Mouse (Mus musculus) midbrain, embryonic 13.5 days (tissue): ENCODE results near the gene Mast4. TPM values are rescaled to one million over a fixed set of nuclear protein-coding genes. Genes with fewer than 3 reads are reported as not detected.

Source experiments
- ATAC-seq: fragments of 200-750 bp; cut with Nextera tagmentation; 2 replicates; pipeline ENCODE4 v1.8.0; 2017; ENCODE audit warnings: mild to moderate bottlenecking, moderate TSS enrichment, moderate library complexity
- H3K27ac ChIP-seq: fragments of 300-500 bp; sonication (generic); 2 replicates; pipeline ENCODE4 v1.5.1; 2015; ENCODE audit warnings: inconsistent platforms, mild to moderate bottlenecking, moderate library complexity
- H3K27me3 ChIP-seq: fragments of 300-500 bp; sonication (generic); 2 replicates; pipeline ENCODE4 v1.6.1; 2015; ENCODE audit warnings: mild to moderate bottlenecking, inconsistent platforms
- H3K36me3 ChIP-seq: fragments of 300-500 bp; sonication (generic); 2 replicates; pipeline ENCODE4 v1.6.1; 2015; ENCODE audit warnings: mild to moderate bottlenecking, inconsistent platforms
- H3K4me1 ChIP-seq: fragments of 300-500 bp; sonication (generic); replicated peaks from 2 replicates; pipeline ENCODE4 v1.6.1; 2015; ENCODE audit warnings: inconsistent platforms
- H3K4me2 ChIP-seq: fragments of 300-500 bp; sonication (generic); replicated peaks from 2 replicates; pipeline ENCODE4 v1.6.1; 2015; ENCODE audit warnings: moderate library complexity, mild to moderate bottlenecking, inconsistent platforms
- H3K4me3 ChIP-seq: fragments of 300-500 bp; sonication (generic); replicated peaks from 2 replicates; pipeline ENCODE4 v1.5.1; 2015; ENCODE audit warnings: mild to moderate bottlenecking, inconsistent platforms
- H3K9ac ChIP-seq: fragments of 300-500 bp; sonication (generic); replicated peaks from 2 replicates; pipeline ENCODE4 v1.6.1; 2015; ENCODE audit warnings: mild to moderate bottlenecking, inconsistent platforms
- H3K9me3 ChIP-seq: fragments of 300-500 bp; sonication (generic); 2 replicates; pipeline ENCODE4 v1.6.1; 2016; ENCODE audit warnings: mild to moderate bottlenecking, inconsistent platforms
- WGBS: fragments of 180-500 bp; shearing (Covaris S2); methylation state at CpG from one replicate; pipeline ENCODE4 v1.1.7; 2015; 5-methylcytosine and 5-hydroxymethylcytosine counted together
- polyA plus RNA-seq: library from polyadenylated mRNA; unstranded; fragments of >200 nt; fragmentation: Nextera tagmentation; extraction: Ambion mirVana; gene quantifications from 2 replicates; pipeline ENCODE4 v1.2.1, GENCODE M21; 2015

Mast4 gene
- polyA plus RNA-seq, 1 experiment from 2014 or later: 33.4 TPM

DNA sequence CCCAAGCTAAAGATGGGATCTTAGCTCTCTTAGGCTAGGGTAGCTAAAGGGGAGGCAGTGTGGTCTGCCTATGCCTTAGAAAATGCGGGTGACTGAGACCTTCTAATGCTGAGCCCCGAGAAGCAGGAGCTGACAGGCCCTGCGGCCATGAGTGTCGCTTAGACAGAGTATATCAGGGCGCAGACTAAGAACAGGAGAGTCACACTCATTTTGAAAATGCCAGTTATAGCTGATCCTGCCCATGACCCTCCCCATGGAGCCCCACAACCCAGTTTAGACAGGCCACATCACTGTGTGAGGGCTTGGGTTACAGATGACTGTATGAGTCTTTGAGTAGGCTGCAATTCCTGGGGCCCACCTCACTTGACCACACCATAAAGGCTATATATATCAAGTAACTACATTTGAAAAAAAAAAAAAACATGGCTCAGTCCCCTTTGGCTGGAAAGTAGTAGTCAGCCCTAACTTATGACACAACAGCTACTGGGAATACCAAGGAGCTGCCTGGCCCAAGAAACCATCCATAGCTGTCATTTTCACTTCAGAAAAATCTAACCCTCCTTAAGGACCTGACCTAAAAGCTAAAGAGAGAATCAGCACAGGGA is 460.8 kb downstream of the Mast4 start:
- ATAC-seq: no peak
- Histone ChIP-seq H3K9me3 (peaks cover 7% of the 10 kb centered on the region; the same call in 1 of the 2 replicates), H3K9ac (no peak overlapping the region), H3K4me2 (no peak overlapping the region), H3K27me3 (no peaks in the 10 kb centered on the region), H3K4me3 (no peak overlapping the region), H3K36me3 (0 out of 2 replicates have a peak, but pooled peaks cover 3% of the 10 kb centered on the region), H3K4me1 (peaks cover 26% of the 10 kb centered on the region), H3K27ac (no peak overlapping the region)
- WGBS: 98% methylated on average over 5 of the region's 5 CpGs

DNA sequence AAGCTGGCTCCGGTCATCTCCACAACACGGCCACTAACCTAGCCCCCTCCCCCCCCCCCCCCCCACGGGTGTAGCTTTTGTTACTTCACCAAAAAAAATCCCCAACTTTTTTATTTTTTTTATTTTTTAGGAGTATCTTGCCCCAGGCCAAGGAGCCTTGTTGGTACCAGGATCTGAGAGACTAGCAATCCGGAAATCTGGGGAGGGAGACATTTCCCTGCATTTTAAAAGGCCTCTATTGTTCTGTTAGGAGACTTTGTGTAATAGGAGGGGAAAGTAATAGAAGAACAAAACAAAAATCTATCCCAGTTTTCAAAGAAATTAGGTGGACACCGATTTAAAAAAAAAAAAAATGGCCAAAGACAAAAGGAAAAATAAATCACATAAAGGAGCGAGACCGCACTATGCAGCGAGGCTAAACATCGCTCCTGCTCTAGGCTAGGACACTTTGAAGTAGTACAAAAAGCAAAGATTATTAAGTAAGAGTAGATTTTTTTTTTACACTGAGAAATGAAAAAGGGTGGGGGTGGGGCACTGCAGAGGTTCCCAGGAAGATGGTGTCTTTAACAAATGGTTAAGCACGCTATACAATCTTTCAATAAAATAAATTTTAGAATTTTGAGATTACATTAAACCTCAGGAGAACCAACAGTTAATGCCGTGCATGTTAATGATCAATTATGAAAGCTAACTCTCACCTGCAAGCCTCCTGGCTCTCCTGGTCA is 462.8 kb downstream of the Mast4 start:
- Histone ChIP-seq H3K27me3 (no peaks in the 10 kb centered on the region), H3K36me3 (0 out of 2 replicates have a peak, but pooled peaks cover 8% of the 10 kb centered on the region), H3K27ac (no peak overlapping the region; the same call in 1 of the 2 replicates), H3K9ac (no peak overlapping the region), H3K4me1 (peaks cover 13% of the 10 kb centered on the region; the same call in 1 of the 2 replicates), H3K4me3 (no peak overlapping the region), H3K9me3 (peaks cover 14% of the 10 kb centered on the region), H3K4me2 (no peak overlapping the region)
- WGBS: 63% methylated on average over 11 of the region's 11 CpGs
- ATAC-seq: no peak

DNA sequence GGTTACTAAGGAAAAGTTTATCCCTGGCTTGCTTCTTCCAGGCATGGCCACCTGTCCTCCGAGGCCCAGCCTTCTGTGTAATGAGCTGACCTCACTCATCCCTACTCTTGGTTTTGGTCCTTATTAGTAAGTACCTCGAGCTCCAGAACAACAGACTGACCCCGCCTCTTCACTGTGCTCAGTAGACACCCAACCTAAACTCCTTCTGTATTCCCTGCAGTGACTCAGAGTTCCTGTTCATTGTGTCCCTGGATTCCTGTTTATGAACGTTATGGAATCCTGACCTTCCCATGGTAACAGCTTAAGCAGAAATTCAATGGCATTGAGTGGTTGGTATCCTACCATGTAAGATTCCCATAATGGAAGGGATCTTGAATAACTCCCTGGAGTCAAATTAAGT is 464.8 kb downstream of the Mast4 start:
- H3K27me3 ChIP-seq: no peaks in the 10 kb centered on the region
- no peak overlapping the region for H3K9ac ChIP-seq
- ATAC-seq: no peak
- peaks cover 14% of the 10 kb centered on the region for H3K9me3 ChIP-seq
- H3K27ac ChIP-seq: no peak overlapping the region
- H3K4me1 ChIP-seq: peaks cover 6% of the 10 kb centered on the region; the same call in 1 of the 2 replicates
- no peak overlapping the region for H3K4me2 ChIP-seq
- 76% methylated on average over 4 of the region's 4 CpGs for WGBS
- H3K4me3 ChIP-seq: no peak overlapping the region
- H3K36me3 ChIP-seq: 0 out of 2 replicates have a peak, but pooled peaks cover 8% of the 10 kb centered on the region

DNA sequence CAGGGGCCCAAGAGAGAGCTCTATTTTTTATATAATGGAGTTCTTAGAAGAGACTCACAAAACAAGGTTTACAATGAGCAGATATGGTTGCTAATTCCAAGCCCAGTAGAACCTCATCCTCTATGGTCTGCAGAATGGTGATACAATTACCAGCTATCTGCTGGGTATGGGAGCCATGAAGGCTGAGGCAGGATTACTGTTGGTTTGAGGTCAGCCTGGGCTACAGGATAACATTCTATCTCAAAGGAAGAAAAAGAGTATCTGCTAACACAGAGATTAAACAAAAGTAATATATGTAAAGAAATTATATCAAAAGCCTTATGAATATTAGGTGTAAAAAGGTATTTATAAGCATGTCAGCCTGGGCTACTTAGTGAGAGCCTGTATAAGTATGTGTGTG is 467.5 kb downstream of the Mast4 start:
- ATAC-seq: no peak
- Histone ChIP-seq H3K27me3 (no peaks in the 10 kb centered on the region), H3K4me1 (no peaks in the 10 kb centered on the region), H3K4me2 (no peak overlapping the region), H3K36me3 (0 out of 2 replicates have a peak, but pooled peaks cover 8% of the 10 kb centered on the region), H3K4me3 (no peak overlapping the region), H3K27ac (no peak overlapping the region), H3K9ac (no peak overlapping the region), H3K9me3 (peaks cover 14% of the 10 kb centered on the region)

DNA sequence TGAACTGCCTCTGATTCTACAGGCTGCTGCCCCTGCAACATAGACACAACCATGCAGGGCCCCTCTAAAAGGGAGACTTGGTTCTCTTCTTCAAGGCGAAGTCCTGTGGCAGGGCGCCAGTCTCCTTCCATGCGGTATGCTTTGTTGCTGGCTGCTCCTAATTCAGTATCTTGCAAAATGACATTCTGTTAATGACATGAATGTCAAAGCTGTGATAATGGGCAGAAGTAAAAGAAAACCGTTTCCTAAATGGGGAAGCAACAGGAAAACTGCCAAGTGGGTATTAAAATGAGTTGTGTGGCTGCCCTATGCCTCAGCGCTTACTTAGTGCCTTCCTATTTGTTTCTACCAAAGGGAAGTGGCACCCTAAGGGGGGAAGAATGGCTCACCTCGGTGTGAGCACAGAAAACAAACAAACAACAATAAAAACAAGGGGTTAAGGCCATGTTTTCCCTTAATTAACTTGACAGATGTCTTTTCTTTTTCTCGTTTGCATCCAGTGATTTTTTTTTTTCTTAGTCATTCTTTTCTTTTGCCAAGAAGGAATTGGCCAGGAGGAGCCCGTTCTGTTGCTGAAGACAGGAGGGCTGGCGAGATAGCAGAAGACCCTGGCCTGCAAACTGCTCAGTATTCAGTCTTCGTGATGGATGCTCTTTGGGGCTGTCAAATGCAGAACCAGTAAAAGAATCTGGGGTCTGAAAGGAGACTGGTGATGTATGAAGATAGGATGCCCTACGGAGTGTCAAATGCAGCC is 468.1 kb downstream of the Mast4 start:
- 0 out of 2 replicates have a peak, but pooled peaks have one; percentile 58 for ATAC-seq

DNA sequence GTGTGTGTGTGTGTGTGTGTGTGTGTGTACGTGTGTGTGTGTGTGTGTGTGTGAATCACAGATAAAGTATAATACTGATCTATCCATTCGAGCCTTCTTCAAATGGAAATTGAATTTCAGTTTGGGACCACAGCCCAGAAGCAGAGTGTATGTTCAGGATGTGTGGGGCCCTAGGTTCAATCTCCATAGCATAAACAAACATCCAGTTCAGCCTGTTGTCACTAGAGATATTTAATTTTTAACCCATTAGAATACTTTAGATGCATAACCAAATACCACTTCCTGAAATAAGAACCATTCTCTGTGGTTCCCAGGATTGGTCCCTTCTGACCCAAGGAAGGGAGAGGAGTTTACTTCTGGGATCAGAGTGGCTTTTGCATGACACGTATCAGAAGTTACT is 468.8 kb downstream of the Mast4 start:
- Histone ChIP-seq H3K27me3 (no peaks in the 10 kb centered on the region), H3K4me1 (no peaks in the 10 kb centered on the region), H3K9me3 (peaks cover 14% of the 10 kb centered on the region), H3K27ac (peak overlapping the region; percentile 25; the same call in 1 of the 2 replicates), H3K4me2 (no peak overlapping the region), H3K4me3 (no peak overlapping the region), H3K36me3 (0 out of 2 replicates have a peak, but pooled peaks cover 8% of the 10 kb centered on the region), H3K9ac (no peak overlapping the region)
- WGBS: 85% methylated on average over 3 of the region's 3 CpGs
- no peak for ATAC-seq

More for the DNA sequence above, 468.1 kb downstream of the Mast4 start:
- H3K36me3 ChIP-seq: 0 out of 2 replicates have a peak, but pooled peaks cover 8% of the 10 kb centered on the region
- WGBS: 56% methylated on average over 11 of the region's 11 CpGs
- no peak overlapping the region for H3K4me3 ChIP-seq
- H3K4me2 ChIP-seq: no peak overlapping the region
- no peaks in the 10 kb centered on the region for H3K4me1 ChIP-seq
- peak overlapping the region; percentile 25; the same call in 1 of the 2 replicates for H3K27ac ChIP-seq
- peaks cover 14% of the 10 kb centered on the region for H3K9me3 ChIP-seq
- H3K27me3 ChIP-seq: no peaks in the 10 kb centered on the region
- H3K9ac ChIP-seq: no peak overlapping the region

DNA sequence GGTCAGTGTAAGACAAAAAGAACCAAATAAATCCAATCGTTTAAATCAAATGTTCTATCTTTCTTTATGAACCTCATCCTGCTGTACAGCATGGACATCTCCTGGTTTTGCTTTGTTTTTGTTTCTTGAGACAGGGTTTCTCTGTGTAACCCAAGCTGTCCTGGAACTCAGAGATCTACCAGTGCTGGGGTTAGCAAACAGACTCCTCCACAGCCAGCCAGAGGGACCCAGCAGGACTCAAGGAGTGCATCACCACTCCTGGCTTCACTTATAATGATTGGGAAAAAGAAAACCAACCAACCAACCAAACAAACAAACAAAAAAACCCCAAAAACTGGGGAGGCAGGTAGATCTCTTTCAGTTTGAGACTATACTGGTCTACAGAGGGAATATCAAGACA is 469.5 kb downstream of the Mast4 start:
- Histone ChIP-seq H3K36me3 (0 out of 2 replicates have a peak, but pooled peaks cover 8% of the 10 kb centered on the region), H3K27me3 (no peaks in the 10 kb centered on the region), H3K4me2 (no peak overlapping the region), H3K9ac (no peak overlapping the region), H3K4me3 (no peak overlapping the region), H3K9me3 (peaks cover 14% of the 10 kb centered on the region), H3K27ac (no peak overlapping the region), H3K4me1 (no peaks in the 10 kb centered on the region)
- ATAC-seq: no peak
- WGBS: 89% methylated on average over 1 of the region's 1 CpGs

DNA sequence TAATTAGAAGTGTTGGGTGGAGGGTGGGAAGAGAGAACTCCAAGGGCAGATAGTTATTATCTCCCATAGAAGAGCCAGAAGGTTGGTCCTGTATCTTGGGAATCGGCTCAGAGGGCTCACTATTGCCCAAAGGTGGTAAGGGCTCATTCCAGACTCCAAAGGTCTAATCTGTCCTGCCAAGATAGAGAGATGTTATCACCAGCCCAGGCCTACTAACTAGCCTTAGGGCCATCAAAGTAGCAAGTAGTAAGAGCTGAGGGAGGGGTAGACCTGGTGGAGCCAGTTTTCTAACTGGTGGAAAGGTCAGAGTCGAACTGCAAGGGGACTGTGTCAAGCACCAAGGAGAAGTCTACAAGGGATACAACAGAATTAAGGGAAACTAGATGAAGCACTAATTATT is 470.2 kb downstream of the Mast4 start:
- H3K36me3 ChIP-seq: 0 out of 2 replicates have a peak, but pooled peaks cover 8% of the 10 kb centered on the region
- H3K4me3 ChIP-seq: no peak overlapping the region
- ATAC-seq: no peak
- H3K4me2 ChIP-seq: no peak overlapping the region
- 90% methylated on average over 2 of the region's 2 CpGs for WGBS
- H3K9me3 ChIP-seq: peaks cover 10% of the 10 kb centered on the region
- H3K9ac ChIP-seq: no peak overlapping the region
- H3K27ac ChIP-seq: no peak overlapping the region
- no peaks in the 10 kb centered on the region for H3K27me3 ChIP-seq
- H3K4me1 ChIP-seq: no peaks in the 10 kb centered on the region

DNA sequence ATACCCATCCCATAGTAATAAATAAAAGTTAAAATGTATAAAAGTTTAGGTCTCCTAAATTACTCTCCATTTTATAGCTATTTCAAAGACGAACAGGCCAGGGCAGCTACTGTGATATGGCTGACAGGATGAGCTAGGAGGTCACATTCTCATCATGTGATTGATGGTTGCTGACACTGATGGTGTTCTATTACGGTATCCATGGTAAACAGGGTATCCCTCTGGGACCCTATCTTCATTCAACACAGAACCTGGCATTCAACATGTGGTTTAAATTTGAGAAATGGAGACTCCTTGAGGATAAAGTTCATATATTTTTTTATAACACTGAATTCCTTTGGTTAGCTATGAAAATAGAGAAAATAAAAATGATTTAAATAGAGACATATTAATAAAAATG is 471.3 kb downstream of the Mast4 start:
- Histone ChIP-seq H3K4me2 (no peak overlapping the region), H3K36me3 (no peaks in the 10 kb centered on the region), H3K9ac (no peak overlapping the region), H3K27ac (no peak overlapping the region), H3K27me3 (no peaks in the 10 kb centered on the region), H3K4me1 (no peaks in the 10 kb centered on the region), H3K9me3 (peaks cover 2% of the 10 kb centered on the region; the same call in 1 of the 2 replicates), H3K4me3 (no peak overlapping the region)
- no peak for ATAC-seq
- WGBS: 87% methylated on average over 2 of the region's 2 CpGs

DNA sequence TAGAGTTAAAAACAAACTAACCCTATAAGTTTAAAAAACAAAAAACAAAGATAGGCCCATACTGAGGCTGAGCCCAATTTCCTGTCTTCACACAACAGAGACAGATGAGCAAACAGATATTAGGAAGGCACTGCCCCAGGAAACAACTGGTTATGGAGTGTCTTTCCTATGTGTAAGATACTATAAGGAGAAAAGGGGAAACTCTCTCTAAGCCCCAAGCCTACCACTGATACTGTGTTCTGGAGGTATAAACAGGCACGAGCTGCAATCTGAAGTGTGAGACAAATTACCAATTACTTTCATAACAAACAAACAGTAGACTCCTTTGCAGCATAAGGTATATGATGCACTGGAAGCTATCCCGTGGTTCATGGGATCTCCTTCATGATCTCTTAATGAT is 471.9 kb downstream of the Mast4 start:
- Histone ChIP-seq H3K9ac (no peak overlapping the region), H3K4me3 (no peak overlapping the region), H3K4me1 (no peaks in the 10 kb centered on the region), H3K4me2 (no peak overlapping the region), H3K27me3 (no peaks in the 10 kb centered on the region), H3K36me3 (no peaks in the 10 kb centered on the region), H3K27ac (no peak overlapping the region), H3K9me3 (no peaks in the 10 kb centered on the region)
- ATAC-seq: no peak
- 84% methylated on average over 2 of the region's 2 CpGs for WGBS

DNA sequence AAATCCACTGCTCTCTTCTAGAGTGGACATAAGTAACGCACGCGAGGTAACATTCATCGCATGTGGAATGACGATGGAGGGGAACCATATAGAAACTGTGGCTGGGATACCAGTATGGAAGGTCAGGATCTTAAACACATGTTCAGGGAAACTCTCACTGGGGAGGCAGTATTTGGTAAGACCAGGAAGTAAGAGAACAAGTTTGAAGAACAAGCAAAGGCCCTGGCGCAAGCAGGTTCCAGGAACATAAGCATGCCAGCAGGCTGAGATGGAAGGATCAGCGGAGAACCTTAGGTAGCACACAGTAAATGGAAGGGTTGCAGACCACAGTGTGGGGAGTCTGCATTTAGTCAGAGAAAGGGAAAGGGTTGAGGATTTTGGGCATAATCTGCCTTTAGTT is 473.6 kb downstream of the Mast4 start:
- H3K4me2 ChIP-seq: no peak overlapping the region
- H3K27me3 ChIP-seq: no peaks in the 10 kb centered on the region
- no peaks in the 10 kb centered on the region for H3K4me1 ChIP-seq
- H3K4me3 ChIP-seq: no peak overlapping the region
- no peaks in the 10 kb centered on the region for H3K9me3 ChIP-seq
- no peak overlapping the region for H3K9ac ChIP-seq
- 97% methylated on average over 7 of the region's 7 CpGs for WGBS
- H3K36me3 ChIP-seq: no peaks in the 10 kb centered on the region
- ATAC-seq: no peak
- H3K27ac ChIP-seq: no peak overlapping the region

DNA sequence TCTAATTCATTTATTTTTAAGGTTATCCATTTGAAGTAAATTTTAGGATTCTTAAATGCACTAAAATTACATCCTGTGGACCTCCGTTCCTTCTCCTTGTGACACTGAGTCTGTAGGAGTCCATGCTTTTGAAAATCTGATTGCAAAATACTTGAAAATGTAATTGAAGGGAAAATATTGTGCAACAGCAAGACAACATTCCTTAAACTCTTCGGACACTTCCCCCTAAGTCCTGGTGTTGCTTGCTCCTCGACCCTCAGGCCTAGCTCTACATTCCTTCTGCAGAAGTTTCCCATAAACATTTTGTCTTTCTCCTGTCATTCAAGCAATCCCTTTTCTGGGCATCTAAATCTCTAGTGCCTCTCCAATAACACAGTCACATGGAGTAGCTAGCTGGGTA is 474.2 kb downstream of the Mast4 start:
- H3K9me3 ChIP-seq: no peaks in the 10 kb centered on the region
- ATAC-seq: no peak
- H3K27me3 ChIP-seq: no peaks in the 10 kb centered on the region
- no peak overlapping the region for H3K9ac ChIP-seq
- H3K4me1 ChIP-seq: no peaks in the 10 kb centered on the region
- H3K4me3 ChIP-seq: no peak overlapping the region
- H3K36me3 ChIP-seq: no peaks in the 10 kb centered on the region
- no peak overlapping the region for H3K4me2 ChIP-seq
- WGBS: 87% methylated on average over 3 of the region's 3 CpGs
- no peak overlapping the region for H3K27ac ChIP-seq
